Mouse (Mus musculus) bone marrow macrophage, adult 2 months (primary cell): ENCODE measurements around the gene Barhl1.

Source experiments
- CTCF ChIP-seq: IDR thresholded peaks from 2 replicates; pipeline ENCODE4 v1.5.1; 2012; ENCODE audit warnings: low read depth, mild to moderate bottlenecking, low read length, moderate library complexity
- POLR2A ChIP-seq: IDR thresholded peaks from 2 replicates; pipeline ENCODE4 v1.6.1; 2012; ENCODE audit warnings: mild to moderate bottlenecking, low read depth, low read length, borderline replicate concordance

- TF ChIP-seq CTCF = no peak
- TF ChIP-seq POLR2A = no peak
These were observed 10.9 kb downstream of the Barhl1 start for GRCm38 (mm10) chr2:28905561-28905960.
